Mouse (Mus musculus): ENCODE measurements around the gene Draxin.

The Draxin gene

DNA sequence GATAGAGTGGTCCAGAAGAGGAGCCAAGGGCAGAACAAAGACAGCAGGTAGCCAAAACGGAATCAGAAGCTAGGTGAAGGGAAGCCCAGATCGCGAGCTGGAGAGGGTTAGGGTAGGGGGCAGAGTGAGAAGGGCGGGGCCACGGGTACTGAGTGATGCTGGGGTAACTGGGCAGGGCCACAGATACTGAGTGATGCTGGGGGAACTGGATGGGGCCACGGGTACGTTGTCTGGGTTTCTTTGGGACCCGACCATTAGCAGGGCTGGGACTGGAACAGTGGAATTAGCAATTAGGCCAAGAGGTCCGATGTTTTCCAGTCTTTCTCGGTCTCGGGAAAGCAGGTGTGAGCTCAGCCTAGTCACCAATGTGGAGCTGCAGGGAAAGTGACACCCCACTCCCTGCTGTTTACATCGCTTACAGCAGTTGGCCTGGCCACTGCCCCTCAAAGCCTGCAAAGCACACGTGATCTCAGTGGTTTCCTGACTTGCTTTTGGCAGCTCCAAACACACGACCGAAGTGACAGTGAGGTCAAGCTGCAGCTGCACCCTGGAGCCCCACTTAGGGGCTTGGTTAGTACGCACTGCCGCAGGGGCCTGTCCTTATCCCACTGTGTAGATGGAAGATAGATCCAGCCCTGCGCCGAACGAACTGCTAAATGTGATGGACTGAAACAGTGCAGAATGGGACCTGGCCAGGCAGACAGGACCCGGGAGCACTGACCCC is 47.2 kb downstream of the Draxin start:
- no peak for DNase-seq (ENCODE audit: low read depth, low spot score)

- DNase-seq (ENCODE audit: low read depth, low spot score): no peak
These were observed 48.0 kb downstream of the Draxin start for GRCm38 (mm10) chr4:148082257-148083044.

DNA sequence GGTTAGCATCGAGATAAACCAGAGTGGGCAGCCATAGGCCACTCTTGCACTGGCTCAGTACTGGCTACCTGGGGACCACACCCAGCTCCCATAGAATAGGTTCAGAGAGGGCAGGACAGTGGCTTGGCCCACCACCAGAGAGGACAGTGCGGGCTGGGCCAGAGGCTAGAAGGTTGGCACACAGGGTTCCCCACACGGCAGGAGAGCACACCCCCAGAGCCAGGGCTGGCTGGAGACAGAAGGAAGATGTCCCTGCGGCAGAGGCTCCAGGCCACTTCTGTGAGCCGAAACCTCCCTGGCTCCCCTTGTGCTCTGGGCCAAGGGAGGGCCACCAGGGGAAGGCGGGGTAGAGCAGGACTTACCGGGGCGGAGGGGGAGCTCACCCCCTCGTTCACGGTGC is 49.3 kb downstream of the Draxin start:
- no peak for DNase-seq (ENCODE audit: low read depth, low spot score)

GRCm38 (mm10) chr4:148080597-148080973 is 49.9 kb downstream of the Draxin start:
- DNase-seq (ENCODE audit: low read depth, low spot score): no peak

GRCm38 (mm10) chr4:148079944-148080596 is 50.4 kb downstream of the Draxin start:
- no peak for DNase-seq (ENCODE audit: low read depth, low spot score)

- no peak for DNase-seq (ENCODE audit: low read depth, low spot score)
These were observed 51.3 kb downstream of the Draxin start for GRCm38 (mm10) chr4:148079212-148079611.

GRCm38 (mm10) chr4:148075881-148076280 is 54.6 kb downstream of the Draxin start:
- DNase-seq (ENCODE audit: low read depth, low spot score): no peak

- peak; percentile 54 for DNase-seq (ENCODE audit: low read depth, low spot score)
These were observed 55.2 kb downstream of the Draxin start for GRCm38 (mm10) chr4:148075259-148075658.

GRCm38 (mm10) chr4:148074521-148075189 is 55.8 kb downstream of the Draxin start:
- no peak for DNase-seq (ENCODE audit: low read depth, low spot score)

- DNase-seq (ENCODE audit: low read depth, low spot score): no peak
These were observed 59.0 kb downstream of the Draxin start for GRCm38 (mm10) chr4:148071508-148071907.

- DNase-seq (ENCODE audit: low read depth, low spot score): no peak
These were observed 60.8 kb downstream of the Draxin start for GRCm38 (mm10) chr4:148069602-148070218.

GRCm38 (mm10) chr4:148067346-148067745 is 63.2 kb downstream of the Draxin start:
- DNase-seq (ENCODE audit: low read depth, low spot score): no peak

GRCm38 (mm10) chr4:148066401-148066744 is 64.1 kb downstream of the Draxin start:
- no peak for DNase-seq (ENCODE audit: low read depth, low spot score)

DNA sequence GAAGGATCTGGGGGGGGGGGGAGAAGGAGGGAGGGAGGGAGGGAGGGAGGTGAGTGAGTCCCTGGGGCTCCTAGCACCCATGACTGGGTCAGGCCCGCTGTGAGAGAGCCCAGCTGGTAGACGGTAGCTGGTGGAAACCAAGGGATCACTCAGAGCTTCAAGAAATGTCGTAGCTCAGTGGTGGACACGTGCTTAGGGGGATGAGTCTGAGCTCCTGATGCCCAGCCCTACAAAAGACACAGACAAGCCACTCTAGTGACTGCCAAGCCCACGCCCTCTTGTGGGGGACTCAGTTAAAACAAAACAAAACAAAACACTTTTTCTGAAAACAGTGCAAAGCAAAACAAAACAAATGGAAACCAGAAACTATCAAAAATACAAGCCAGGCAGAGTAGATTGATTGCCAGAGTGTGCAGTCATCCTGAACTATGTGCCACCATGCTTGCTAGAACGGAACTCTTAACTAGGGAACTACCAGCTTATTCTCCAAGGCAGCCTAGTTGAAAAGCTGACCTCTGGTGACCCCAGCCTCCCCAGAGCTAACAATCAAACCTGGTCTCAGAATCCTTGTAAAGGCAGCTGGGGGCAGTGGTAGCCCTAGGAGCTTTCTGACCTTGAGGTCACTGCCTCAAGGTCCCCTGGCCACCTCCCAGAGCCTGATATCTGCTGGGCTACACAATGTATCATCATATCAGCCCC is 64.6 kb downstream of the Draxin start:
- no peak for DNase-seq (ENCODE audit: low read depth, low spot score)

DNA sequence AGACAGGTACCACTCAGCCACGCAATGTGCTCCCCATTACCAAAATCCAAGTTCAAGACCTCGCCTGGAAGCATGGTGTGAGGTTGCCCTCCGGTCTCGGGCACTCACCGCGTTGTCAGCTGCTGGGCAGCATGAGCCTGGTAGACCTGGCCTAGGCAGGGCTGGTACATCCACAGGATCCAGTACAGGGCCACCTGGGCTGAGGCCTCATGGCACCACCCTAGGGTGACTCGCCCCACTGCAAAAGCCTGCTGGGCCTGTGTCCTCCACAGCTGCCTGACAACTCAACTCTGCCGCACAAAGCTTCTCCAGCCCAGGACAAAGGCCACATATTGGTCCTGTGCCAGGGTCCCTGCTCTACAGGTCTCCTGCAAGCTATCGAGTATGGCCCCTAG is 69.4 kb downstream of the Draxin start:
- no peak for DNase-seq (ENCODE audit: low read depth, low spot score)

- no peak for DNase-seq (ENCODE audit: low read depth, low spot score)
These were observed 70.1 kb downstream of the Draxin start for GRCm38 (mm10) chr4:148060120-148061085.

DNA sequence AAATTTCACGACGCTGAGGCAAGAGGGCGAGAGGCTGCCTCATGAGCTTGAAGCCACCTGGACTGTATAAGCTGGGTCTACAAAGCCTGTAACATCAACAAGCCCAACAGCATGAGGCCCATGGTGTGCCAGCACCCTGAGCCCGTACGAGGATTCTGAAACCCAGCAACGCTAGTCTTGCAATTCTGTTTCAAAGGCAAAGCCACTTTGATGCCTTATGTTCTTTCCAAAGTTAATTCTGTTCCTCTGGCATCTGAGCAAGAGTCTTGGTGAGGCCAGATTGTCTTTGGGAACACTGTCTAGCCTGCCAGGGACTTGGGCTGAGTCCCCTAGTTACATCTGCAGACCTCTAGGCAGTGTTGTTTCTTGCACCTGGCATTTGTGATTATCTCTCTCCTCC is 71.5 kb downstream of the Draxin start:
- DNase-seq (ENCODE audit: low read depth, low spot score): no peak

GRCm38 (mm10) chr4:148058218-148058819 is 72.2 kb downstream of the Draxin start:
- DNase-seq (ENCODE audit: low read depth, low spot score): no peak

GRCm38 (mm10) chr4:148057661-148058209 is 72.8 kb downstream of the Draxin start:
- DNase-seq (ENCODE audit: low read depth, low spot score): no peak

All from retina, adult 2 months (tissue).